Mouse (Mus musculus) cortical plate, adult 2 months (tissue): ENCODE results near the gene Kcnma1. TPM values are rescaled to one million over a fixed set of nuclear protein-coding genes. Genes with fewer than 3 reads are reported as not detected.
A peak's percentile ranks its signal among the peaks of the same experiment; 100 is the strongest.

Experiments used
- H3K27ac ChIP-seq: fragments of 200-500 bp; 2 replicates; pipeline ENCODE4 v1.5.1; 2012; ENCODE audit warnings: low read length, control low read depth, inconsistent platforms; ENCODE audit not compliant: insufficient read depth
- H3K4me1 ChIP-seq: fragments of 200-500 bp; 2 replicates; pipeline ENCODE4 v1.6.1; 2011; ENCODE audit warnings: low read length; ENCODE audit not compliant: control insufficient read depth, insufficient read depth
- H3K4me3 ChIP-seq: fragments of 200-500 bp; 2 replicates; pipeline ENCODE4 v1.5.1; 2011; ENCODE audit warnings: mild to moderate bottlenecking, low read length, control low read depth; ENCODE audit not compliant: insufficient read depth
- CTCF ChIP-seq: fragments of 200-500 bp; IDR thresholded peaks from 2 replicates; pipeline ENCODE4 v1.5.1; 2011; ENCODE audit warnings: mild to moderate bottlenecking, control low read depth, low read length; ENCODE audit not compliant: insufficient read depth; ENCODE audit errors: extremely low read depth
- POLR2A ChIP-seq: fragments of 200-500 bp; IDR thresholded peaks from 2 replicates; pipeline ENCODE4 v1.6.1; 2011; ENCODE audit warnings: mild to moderate bottlenecking, low read length, control low read depth; ENCODE audit not compliant: insufficient read depth; ENCODE audit errors: extremely low read depth
- polyA plus RNA-seq: library from polyadenylated mRNA; depleted of rRNA; stranded (reverse); fragments of >200 nt; gene quantifications from 2 replicates; pipeline ENCODE4 v1.2.3, GENCODE M21; 2012

The Kcnma1 gene
- polyA plus RNA-seq, 1 experiment: 57.9 TPM

- TF ChIP-seq POLR2A: no peak
- TF ChIP-seq CTCF: no peak
- H3K4me1 ChIP-seq: peaks cover 19% of the 10 kb centered on the region
- peak overlapping the region; percentile 49 for H3K27ac ChIP-seq
- H3K4me3 ChIP-seq: no peak overlapping the region
These were observed 128.2 kb downstream of the Kcnma1 start for GRCm38 (mm10) chr14:23886112-23886511.

- Histone ChIP-seq H3K4me3 (no peak overlapping the region), H3K27ac (peak overlapping the region; percentile 57)
- no peak for TF ChIP-seq CTCF
These were observed 128.8 kb downstream of the Kcnma1 start for GRCm38 (mm10) chr14:23885539-23885938.

GRCm38 (mm10) chr14:23885071-23885470 is 129.2 kb downstream of the Kcnma1 start:
- Histone ChIP-seq H3K27ac (peak overlapping the region; percentile 57), H3K4me1 (peaks cover 20% of the 10 kb centered on the region)
- TF ChIP-seq CTCF (no peak), POLR2A (no peak)

More at GRCm38 (mm10) chr14:23885539-23885938, 128.8 kb downstream of the Kcnma1 start:
- H3K4me1 ChIP-seq: peaks cover 20% of the 10 kb centered on the region

GRCm38 (mm10) chr14:23882001-23882400 is 132.3 kb downstream of the Kcnma1 start:
- no peak overlapping the region for H3K4me3 ChIP-seq
- H3K4me1 ChIP-seq: peaks cover 33% of the 10 kb centered on the region
- H3K27ac ChIP-seq: no peak overlapping the region
- TF ChIP-seq CTCF: no peak
- no peak for TF ChIP-seq POLR2A

More at GRCm38 (mm10) chr14:23885071-23885470, 129.2 kb downstream of the Kcnma1 start:
- no peak overlapping the region for H3K4me3 ChIP-seq

- TF ChIP-seq CTCF: no peak
- no peak for TF ChIP-seq POLR2A
These were observed 135.0 kb downstream of the Kcnma1 start for GRCm38 (mm10) chr14:23879331-23879730.

GRCm38 (mm10) chr14:23877561-23877960 is 136.7 kb downstream of the Kcnma1 start:
- H3K4me1 ChIP-seq: peaks cover 17% of the 10 kb centered on the region
- H3K4me3 ChIP-seq: no peak overlapping the region
- no peak overlapping the region for H3K27ac ChIP-seq
- TF ChIP-seq CTCF (no peak), POLR2A (no peak)

More at GRCm38 (mm10) chr14:23879331-23879730, 135.0 kb downstream of the Kcnma1 start:
- H3K4me3 ChIP-seq: no peak overlapping the region
- no peak overlapping the region for H3K27ac ChIP-seq
- peaks cover 20% of the 10 kb centered on the region for H3K4me1 ChIP-seq

GRCm38 (mm10) chr14:23874545-23874944 is 139.7 kb downstream of the Kcnma1 start:
- H3K4me3 ChIP-seq: no peak overlapping the region
- peaks cover 18% of the 10 kb centered on the region for H3K4me1 ChIP-seq
- TF ChIP-seq CTCF (0 out of 2 replicates have a peak, but pooled peaks have one; percentile 2), POLR2A (no peak)

GRCm38 (mm10) chr14:23857034-23857433 is 157.3 kb downstream of the Kcnma1 start:
- no peak overlapping the region for H3K4me3 ChIP-seq
- peaks cover 4% of the 10 kb centered on the region for H3K4me1 ChIP-seq
- no peak overlapping the region for H3K27ac ChIP-seq
- TF ChIP-seq POLR2A (no peak), CTCF (no peak)

More at GRCm38 (mm10) chr14:23874545-23874944, 139.7 kb downstream of the Kcnma1 start:
- no peak overlapping the region for H3K27ac ChIP-seq

- peaks cover 6% of the 10 kb centered on the region for H3K4me1 ChIP-seq
- TF ChIP-seq CTCF (no peak), POLR2A (no peak)
- no peak overlapping the region for H3K27ac ChIP-seq
- no peak overlapping the region for H3K4me3 ChIP-seq
These were observed 159.3 kb downstream of the Kcnma1 start for GRCm38 (mm10) chr14:23854946-23855345.

GRCm38 (mm10) chr14:23848529-23849141 is 165.7 kb downstream of the Kcnma1 start:
- H3K27ac ChIP-seq: peak overlapping the region; percentile 15; the same call in 1 of the 2 replicates
- H3K4me1 ChIP-seq: peaks cover 9% of the 10 kb centered on the region
- no peak overlapping the region for H3K4me3 ChIP-seq
- TF ChIP-seq POLR2A (no peak), CTCF (no peak)
